Mouse (Mus musculus): ENCODE measurements around the gene Cfap65.

Gene Cfap65

GRCm38 (mm10) chr1:74884196-74885141 lies 50.9 kb downstream of the Cfap65 start:
- in situ Hi-C loops (cut with MboI, MseI) = no loop called here

DNA sequence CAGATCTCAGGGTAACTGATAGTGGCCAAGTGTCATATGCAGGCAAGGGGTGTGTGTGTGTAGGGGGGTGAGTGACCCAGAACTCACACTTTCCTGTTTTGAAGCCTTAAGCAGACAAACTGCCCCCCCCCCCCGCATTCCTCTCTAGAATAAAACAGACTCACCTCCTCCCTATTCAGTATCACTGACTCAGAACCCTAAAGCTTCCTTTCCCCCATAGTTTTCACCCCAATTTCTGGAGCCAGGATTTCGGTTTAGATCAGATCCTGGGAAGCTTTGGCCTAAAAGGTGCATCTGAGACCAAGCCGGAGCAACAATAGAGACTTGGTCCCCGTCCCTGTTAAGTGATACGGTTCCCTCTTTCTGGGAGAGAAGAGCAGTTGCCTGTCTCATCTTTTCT lies 52.0 kb downstream of the Cfap65 start:
- in situ Hi-C loops (cut with MboI, MseI) = no loop called here

GRCm38 (mm10) chr1:74882828-74883227 lies 52.6 kb downstream of the Cfap65 start:
- in situ Hi-C loops (cut with MboI, MseI) = no loop called here

GRCm38 (mm10) chr1:74882055-74882734 lies 53.2 kb downstream of the Cfap65 start:
- in situ Hi-C loops (cut with MboI, MseI) = no loop called here

- in situ Hi-C loops (cut with MboI, MseI) = no loop called here
These were observed 54.5 kb downstream of the Cfap65 start for GRCm38 (mm10) chr1:74880785-74881360.

DNA sequence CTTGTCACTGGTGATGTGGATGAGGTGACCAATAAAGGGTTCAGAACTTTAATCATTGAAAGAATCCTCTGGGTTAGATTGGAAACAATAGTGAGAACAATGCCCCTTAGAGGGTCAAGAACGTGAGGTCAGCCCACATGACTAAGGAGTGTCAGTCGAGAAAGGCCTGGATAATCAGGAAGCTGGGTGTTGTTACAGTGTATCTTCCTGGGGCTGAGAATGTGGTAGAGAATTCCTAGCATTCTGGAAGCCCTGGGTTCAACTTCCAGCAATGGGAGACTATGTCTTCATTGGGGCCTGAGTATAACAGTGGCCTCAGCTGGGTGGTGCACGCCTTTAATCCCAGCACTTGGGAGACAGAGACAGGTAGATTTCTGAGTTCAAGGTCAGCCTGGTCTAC lies 58.2 kb downstream of the Cfap65 start:
- in situ Hi-C loops (cut with MboI, MseI) = no loop called here

GRCm38 (mm10) chr1:74872218-74872617 lies 63.2 kb downstream of the Cfap65 start:
- in situ Hi-C loops (cut with MboI, MseI) = no loop called here

GRCm38 (mm10) chr1:74861783-74862182 lies 73.6 kb downstream of the Cfap65 start:
- in situ Hi-C loops (cut with MboI, MseI) = no loop called here

DNA sequence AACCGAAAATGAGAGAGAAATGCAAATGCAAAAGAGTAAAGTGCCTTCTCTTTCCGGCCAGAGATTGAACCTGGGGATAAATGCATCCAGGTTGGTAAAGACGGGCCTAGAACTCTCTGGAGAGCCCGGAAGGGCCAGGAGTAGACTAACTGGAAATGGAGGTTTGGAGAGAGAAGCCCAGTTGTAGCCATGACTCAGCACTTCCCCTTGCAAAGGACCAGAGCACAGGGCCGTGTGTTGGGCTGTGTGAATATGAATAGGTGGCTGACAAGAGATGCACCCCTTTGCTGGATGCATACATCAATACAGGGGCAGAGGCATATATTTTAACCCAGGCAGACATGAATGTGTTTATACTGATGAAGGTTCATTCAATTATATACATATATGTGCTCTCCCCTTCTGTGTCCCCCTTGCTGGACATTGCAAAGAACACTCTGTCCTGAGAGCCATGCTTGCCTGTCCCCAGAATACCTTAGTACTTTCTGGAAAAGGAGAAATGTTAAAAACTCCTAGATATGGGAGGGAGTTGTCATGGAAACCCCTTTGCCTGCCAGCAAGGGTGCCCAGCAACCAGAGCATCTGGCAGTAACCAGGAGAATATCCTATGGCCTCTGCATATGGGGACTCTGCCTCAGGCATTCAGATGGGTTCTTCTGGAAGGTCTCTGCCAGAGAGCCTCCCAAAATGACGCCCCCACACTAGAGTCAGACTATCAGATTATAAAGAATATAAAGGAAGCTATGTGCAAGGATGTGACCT lies 76.0 kb downstream of the Cfap65 start:
- in situ Hi-C loops (cut with MboI, MseI) = no loop called here

DNA sequence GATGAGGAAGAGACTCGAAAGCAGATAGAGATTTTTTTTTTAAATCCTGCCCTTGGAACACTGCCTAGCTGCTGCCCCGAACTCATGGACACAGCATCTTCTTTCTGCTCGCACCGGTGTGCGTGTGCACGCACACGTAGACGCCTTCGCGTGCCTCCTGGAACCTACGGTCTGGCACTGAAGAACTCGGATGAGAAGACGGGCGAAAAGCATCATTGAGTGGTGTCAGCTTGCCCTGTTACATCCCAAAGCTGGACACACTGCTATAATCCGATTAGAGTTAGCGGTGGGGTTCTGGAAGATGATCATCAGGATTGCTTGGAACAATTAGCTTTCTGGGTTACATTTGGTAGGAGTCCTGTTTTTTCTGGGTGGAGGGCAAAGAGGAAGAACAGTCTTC lies 76.6 kb downstream of the Cfap65 start:
- in situ Hi-C loops (cut with MboI, MseI) = no loop called here

GRCm38 (mm10) chr1:74858171-74858719 lies 77.2 kb downstream of the Cfap65 start:
- in situ Hi-C loops (cut with MboI, MseI) = no loop called here

DNA sequence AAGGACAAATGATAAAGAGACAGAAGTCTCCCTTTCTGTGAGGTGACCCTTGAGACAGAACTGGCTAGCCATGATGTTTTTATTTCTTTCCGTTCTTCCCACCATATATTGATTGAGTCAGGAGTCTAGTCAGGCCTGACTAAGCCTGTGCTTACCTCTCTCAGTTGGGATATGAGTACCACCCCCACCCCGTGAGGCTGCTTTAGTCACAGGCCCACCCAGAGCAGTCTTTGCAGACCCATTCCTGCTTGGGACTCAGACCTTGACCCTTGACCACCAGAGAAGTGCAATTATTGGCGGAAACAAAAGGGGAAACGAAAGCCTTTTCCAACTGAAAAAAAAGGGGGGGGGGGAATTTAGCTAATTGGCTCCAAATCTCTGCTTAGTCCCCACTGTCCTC lies 77.7 kb downstream of the Cfap65 start:
- in situ Hi-C loops (cut with MboI, MseI) = no loop called here

DNA sequence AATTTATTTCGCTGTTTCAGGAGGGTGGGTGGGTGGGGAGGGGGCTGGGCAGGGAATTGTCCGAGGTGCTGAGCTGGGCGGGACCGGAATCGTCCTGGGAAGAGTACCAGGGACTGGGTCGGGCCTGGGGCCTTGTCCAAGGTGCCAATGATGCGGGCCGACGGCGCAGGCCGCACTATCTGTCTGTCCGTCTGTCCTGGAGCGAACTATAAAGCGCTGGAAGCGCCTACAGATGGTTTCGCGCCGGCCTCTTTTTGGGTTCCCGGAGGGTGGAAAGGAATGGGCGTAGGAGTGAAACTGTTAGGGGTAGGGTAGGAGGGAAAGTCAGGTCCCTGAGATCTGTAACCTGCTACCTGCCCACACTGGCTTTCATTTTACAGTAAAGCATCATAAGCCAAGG lies 78.2 kb downstream of the Cfap65 start:
- in situ Hi-C loops (cut with MboI, MseI) = no loop called here

DNA sequence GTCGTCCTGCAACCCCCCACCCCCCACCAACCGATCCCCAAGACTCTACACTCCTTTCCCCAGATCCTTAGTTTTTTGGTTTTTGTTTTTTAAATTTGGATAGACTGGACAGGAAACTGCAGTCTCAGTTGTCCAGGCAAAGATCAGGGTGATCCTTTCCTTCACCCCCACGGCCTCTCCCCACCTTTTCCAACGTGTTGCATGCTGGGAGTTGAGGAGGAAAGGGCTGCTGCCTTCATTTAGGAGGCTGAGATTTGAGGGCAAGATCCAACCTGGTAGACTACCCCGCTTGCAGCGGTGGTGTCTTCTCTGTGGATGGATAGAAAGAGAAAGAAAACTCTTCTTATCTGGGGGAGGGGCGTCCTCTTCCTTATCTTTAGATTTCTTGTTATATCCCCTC lies 78.6 kb downstream of the Cfap65 start:
- in situ Hi-C loops (cut with MboI, MseI) = no loop called here

- in situ Hi-C loops (cut with MboI, MseI) = no loop called here
These were observed 79.0 kb downstream of the Cfap65 start for GRCm38 (mm10) chr1:74856439-74856720.

GRCm38 (mm10) chr1:74855651-74856438 lies 79.6 kb downstream of the Cfap65 start:
- in situ Hi-C loops (cut with MboI, MseI) = no loop called here

DNA sequence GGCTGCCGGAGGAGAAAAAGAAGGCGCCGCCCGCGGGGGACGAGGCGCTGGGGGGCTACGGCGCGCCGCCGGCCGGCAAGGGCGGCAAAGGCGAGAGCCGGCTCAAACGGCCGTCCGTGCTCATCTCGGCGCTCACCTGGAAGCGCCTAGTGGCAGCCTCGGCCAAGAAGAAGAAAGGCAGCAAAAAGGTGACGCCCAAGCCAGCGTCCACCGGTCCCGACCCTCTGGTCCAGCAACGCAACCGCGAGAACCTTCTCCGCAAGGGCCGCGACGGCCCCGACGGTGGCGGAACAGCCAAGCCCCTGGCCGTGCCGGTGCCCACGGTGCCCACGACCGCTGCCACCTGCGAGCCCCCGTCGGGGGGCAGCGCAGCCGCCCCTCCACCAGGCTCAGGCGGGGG lies 80.2 kb downstream of the Cfap65 start:
- in situ Hi-C loops (cut with MboI, MseI) = no loop called here

- in situ Hi-C loops (cut with MboI, MseI) = loop anchor here (5.0 kb wide), 1 partner anchor 38 kb away; the partner anchor contains the start of gene Cryba2
These were observed 80.9 kb downstream of the Cfap65 start, which contains the start of gene Cdk5r2 for GRCm38 (mm10) chr1:74854306-74855056. Gene Cdk5r2, plus strand, starts transcription at chr1:74854934.

Measured in regulatory T cell (primary cell).